Mouse (Mus musculus) adrenal gland, adult 18-20 months (tissue): ENCODE results near the gene Dlg4. TPM values are rescaled to one million over a fixed set of nuclear protein-coding genes. Genes with fewer than 3 reads are reported as not detected.

Source experiments
- DNase-seq, 2 experiments: peaks; one replicate each; pipeline ENCODE4 v3.0.0; 2021 to 2022; ENCODE audit warnings: low spot score in 2 of 2
- long read RNA-seq, 2 experiments: library from polyadenylated mRNA; stranded (forward); transcript quantifications; one replicate each; pipeline ENCODE4 v2.0.0; 2021
- total RNA-seq, 2 experiments: library from RNA; stranded (reverse); gene quantifications; 1 replicate in 1 of 2; 2 replicates in 1 of 2; pipeline ENCODE4 v1.2.3; 2021

Dlg4 gene
- 10 to 100 TPM; 24.6 to 33.0 TPM for total RNA-seq
- long read RNA-seq, experiment 1, full-length matches to known transcripts, result 2 of 7 reads
- long read RNA-seq, experiment 1, partial matches to known transcripts, result 1 of 7 reads
- long read RNA-seq, experiment 1, other reads (novel, unspliced or antisense), result 4 of 7 reads
- long read RNA-seq, experiment 2, partial matches to known transcripts, result 1 of 2 reads
- long read RNA-seq, experiment 2, other reads (novel, unspliced or antisense), result 1 of 2 reads

DNA sequence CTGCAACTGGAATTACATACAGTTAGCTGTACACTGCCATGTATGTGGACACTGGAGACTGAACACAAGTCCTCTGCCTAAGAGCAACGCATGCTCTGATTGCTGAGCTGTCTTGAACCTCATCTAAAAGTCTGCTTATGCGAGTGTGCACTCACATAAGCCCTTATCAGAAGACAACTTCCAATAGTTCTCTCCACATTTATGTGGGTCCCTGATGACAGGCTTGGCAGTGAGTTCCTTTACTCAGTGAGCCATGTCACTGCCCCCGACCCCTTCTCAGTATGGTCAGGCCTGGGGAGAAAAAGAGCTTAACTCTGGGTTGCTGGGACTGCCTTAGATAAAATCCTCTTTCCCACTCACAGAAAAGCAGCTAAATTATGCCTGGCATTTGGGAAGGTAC is at the start of gene Dlg4:
Gene Dlg4, plus strand, starts transcription at position 274 of the 400 bp plus-strand sequence.
- no peak for DNase-seq

GRCm38 (mm10) chr11:69968793-69969192 is 47.9 kb upstream of the Dlg4 start:
- DNase-seq, result no peak

DNA sequence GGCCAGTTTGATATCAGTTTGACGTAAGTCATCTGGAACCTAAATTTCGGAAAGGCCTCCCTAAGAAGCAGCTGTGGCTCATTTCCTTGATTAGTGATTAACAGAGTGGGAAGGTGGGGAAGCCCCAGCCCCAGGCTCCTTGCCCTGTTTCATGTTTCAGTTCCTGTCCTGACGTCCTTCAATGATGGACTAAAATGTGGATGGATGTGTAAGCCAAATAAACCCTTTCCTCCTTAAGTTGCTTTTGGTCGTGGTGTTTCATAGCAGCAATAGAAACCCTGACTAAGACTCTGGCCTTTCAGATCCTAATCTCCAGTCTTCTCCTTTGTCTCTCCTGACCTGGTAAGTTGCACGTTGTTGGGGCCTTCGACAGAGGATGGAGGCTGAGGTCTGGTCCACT is 46.5 kb upstream of the Dlg4 start:
- DNase-seq, result no peak

DNA sequence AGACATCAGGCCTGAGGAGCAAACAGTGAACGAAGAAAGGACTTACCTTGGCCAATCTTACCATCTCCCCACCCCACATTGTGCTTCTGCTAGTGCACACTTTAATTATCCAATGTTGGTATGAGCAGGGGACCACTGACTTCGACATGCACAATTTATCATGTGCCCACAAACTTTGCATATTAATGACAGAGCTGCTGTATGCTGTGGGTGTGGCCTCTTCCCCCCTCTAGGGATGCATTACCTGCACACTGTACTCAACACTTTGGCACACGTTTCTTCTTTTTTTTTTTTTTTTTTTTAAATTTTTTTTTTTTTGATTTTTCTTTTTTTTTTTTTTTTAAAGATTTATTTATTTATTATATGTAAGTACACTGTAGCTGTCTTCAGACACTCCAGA is 46.0 kb upstream of the Dlg4 start:
- DNase-seq, result no peak

DNA sequence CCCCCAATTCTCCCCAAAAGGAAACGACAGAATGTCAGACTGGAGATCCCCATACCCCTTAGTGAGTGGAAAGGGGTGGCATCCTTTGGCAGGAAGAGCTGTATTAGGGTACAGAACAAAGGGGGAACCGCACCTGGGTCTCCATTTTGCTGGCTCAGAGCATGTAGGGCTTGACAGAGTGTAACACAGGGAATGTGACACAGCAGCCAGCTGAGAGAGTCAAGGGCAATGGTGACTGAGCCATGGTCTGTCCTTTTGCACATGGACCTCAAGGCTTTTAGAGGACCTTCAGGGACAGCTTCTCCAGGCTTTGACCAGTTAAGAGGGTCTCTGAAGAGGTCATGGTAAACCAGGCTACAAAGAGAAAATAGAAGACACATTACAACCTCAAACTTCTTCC is 41.8 kb upstream of the Dlg4 start:
- no peak for DNase-seq

- no peak for DNase-seq
Observed at GRCm38 (mm10) chr11:69976271-69976670, 40.5 kb upstream of the Dlg4 start.

GRCm38 (mm10) chr11:69979827-69980195 is 36.9 kb upstream of the Dlg4 start:
- no peak for DNase-seq

DNA sequence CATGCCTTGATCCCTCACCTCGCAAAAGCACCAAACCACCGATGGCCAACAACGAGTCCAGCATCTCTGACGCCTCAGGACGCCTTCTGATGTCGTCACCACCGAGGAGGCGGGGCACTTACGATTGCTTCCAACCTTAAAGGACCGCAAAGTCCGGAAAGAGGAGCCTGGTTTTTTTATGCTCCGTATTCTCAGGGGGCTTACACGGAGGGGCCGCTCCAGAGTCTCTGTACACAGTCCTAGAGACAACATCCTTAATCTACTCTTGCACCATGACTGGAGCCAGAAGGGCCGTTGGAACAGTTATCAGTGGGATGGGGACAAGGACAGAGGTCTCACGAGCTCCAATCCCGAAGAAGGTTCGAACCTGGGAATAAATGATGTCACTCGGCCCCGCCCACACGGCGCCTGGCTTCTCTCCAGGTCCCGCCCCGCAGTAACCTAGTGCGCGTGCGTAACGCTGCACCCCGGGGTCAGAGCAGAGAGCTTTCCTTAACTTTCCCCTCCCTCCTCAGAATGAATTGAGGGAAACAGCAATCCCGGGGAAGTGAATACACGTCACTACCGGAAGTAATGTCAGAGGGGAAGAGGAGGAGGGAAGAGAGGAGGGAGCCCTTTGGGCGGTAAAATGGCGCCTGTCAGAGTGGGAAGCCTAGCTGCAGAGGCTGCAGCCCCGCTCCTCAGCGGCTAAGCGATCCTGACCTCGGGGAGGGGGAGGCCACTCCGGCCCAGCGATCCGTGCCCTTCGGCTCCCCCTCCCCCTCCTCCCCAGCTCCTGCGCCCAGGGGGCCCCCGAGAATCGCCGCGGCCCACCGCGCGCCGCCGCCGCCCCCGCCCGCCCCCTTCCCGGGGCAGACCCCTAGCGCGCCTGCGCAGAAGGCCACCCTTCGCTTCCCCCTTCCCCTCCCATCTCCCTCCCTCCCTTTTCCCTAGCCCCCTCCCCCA is 36.3 kb upstream of the Dlg4 start:
- peak; percentile 99 to 100 for DNase-seq

DNA sequence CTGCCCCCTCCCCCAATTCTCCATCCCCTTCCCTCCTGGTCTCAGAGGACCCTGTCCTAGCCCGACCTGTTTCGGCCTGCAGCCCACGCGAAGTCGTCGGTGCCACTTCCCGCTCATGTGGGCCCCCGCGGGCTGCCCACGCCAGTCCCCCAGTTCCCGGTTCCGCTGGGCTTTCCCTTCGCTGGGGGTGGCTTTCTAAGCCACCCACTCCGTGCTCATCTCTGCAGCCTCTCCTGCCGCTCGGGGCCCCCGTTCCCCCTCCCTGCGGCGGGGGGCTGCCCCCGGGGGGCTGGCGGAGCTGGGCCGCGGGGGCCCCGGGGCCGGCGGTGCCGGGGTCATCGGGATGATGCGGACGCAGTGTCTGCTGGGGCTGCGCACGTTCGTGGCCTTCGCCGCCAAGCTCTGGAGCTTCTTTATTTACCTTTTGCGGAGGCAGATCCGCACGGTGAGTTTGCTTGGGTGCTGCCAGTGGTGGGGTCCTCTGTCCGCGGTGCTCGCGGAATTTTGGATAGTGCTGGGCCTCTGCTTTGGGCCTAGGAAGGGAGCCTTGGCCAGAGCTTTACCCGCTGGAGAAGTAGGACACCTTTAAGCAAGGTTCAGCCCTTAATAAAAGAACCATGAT is 35.5 kb upstream of the Dlg4 start, which contains the start of gene Ctdnep1:
Gene Ctdnep1, plus strand, starts transcription at position 16 of the 622 bp plus-strand sequence.
- DNase-seq, result peak in 1 of 2 experiments; percentile 41

GRCm38 (mm10) chr11:69982225-69982624 is 34.5 kb upstream of the Dlg4 start, which contains the start of gene Elp5:
Elp5 (minus strand) TSS chr11:69982517.
- no peak for DNase-seq

DNA sequence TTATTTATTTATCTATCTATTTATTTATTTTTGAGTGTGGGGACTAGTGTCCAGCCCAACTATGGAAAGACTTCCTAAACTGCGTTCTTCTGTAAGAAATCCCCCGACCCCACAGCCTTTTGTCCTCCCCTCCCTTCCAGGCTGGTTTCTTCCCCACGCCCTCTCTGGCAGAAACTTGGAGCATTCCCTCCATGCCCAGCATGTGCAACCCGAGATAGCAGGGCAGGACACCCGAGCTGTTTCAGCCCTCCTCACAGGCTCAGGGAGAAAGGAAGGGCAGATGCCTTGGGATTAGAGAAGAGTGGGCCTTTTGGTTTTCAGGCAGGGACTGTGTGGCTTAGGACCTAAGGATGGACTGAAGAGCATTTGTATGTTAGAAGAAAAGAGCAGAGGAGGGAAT is 33.9 kb upstream of the Dlg4 start:
- no peak for DNase-seq

GRCm38 (mm10) chr11:69983377-69983776 is 33.4 kb upstream of the Dlg4 start:
- DNase-seq, result no peak

GRCm38 (mm10) chr11:69984431-69984830 is 32.3 kb upstream of the Dlg4 start:
- no peak for DNase-seq

GRCm38 (mm10) chr11:69989949-69990348 is 26.8 kb upstream of the Dlg4 start:
- DNase-seq, result no peak

DNA sequence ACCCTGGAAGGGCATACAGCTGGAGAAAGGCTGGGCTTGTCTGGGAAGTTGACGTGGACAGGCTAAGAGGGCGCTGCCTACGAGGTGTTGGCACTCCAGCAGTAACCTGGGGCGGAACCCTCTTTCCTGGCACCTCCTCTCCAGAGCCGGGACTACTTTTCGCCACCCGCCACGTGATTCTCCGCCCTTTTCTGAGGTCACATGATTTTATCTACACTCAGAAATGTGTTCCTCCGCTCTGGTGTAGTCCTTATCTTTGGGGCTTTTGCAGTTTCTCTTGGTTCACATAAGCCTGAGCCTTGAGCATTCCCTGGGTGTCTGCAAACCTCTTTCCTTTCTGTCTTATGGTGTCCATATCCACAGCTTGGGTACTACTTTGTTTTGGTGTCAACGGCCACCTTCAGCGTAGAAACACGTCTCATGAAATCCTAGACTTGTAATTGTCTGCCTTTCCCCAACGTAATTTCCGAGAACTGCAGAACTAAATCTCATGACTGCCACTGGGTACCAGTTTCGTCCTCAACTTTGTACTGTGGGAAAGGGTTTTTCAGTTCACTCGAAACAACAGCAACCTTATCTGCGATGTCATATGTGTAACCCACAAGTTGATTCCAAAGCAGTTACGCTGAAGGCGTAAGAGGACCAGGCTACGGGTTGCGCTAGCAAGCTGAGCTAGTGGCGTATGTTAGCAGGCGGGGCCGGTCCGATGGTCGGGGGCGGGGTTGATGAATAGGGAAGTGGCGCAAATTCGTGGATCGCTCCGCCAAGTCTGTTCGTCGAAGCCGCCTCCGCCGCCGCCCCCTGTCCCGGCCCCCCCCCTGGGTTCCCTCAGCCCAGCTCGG is 25.7 kb upstream of the Dlg4 start, which contains the start of gene Gabarap:
Gene Gabarap, plus strand, starts transcription at position 294 of the 842 bp plus-strand sequence.
- DNase-seq, result peak; percentile 93

GRCm38 (mm10) chr11:69991711-69992110 is 25.0 kb upstream of the Dlg4 start:
- DNase-seq, result no peak

- no peak for DNase-seq
Observed at GRCm38 (mm10) chr11:69992396-69992795, 24.3 kb upstream of the Dlg4 start.

DNA sequence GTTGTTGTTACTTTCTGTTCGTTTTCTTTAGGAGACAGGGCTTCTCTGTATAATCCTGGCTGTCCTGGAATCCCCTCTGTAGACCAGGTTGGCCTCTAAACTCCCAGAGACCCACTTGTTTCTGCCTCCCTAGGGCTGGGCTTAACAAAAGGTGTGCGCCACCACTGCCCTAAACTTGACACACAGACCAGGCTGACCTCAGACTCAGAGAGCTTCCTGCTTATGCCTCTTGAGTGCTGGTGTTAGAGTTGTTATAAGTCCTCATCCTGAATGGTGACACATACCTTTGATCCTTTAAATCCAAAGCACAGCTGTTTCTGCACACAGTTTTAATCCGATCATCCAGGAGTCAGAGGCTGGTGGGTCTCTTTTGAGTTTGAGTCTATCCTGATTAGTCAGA is 23.8 kb upstream of the Dlg4 start:
- no peak for DNase-seq

DNA sequence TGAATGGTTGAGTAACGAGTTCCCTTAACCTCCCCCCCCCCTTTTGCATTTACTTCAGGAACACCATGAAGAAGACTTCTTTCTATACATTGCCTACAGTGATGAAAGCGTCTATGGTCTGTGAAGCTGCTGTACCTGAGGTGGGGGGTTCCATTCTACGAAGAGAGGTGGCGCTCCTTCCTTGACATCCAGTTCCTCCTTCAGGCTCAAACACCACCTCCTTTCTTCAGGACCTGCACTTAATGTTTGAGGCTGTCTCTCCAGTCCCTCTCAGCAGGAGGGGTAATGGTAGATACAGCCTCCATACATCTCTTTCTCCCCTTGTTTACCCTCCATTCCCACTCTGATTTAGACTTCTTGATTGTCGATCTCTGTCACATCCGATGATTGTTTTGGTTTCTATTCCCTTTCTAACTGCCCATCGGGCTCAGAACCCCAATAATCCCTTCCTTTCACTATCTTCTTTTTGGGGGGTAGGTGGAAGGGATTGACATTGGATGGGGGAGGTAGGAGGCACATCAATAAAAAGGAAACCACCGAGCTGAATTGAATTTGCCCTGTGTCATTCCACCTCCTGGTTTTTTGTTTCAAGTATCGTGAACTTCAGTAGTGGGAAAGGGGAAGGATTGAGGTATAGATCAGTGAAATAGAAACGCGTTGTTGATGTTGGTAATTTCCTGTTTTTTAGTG is 22.2 kb upstream of the Dlg4 start:
- no peak for DNase-seq

- peak; percentile 93 to 94 for DNase-seq
Observed at GRCm38 (mm10) chr11:69995391-69995960, 21.3 kb upstream of the Dlg4 start, which contains the start of gene Phf23. Phf23 (plus strand) TSS chr11:69995777.
